Mouse (Mus musculus): Measurements from ENCODE around the gene Dnajc16. TPM values are rescaled to one million over a fixed set of nuclear protein-coding genes. Genes with fewer than 3 reads are reported as not detected.

Gene Dnajc16
- total RNA-seq (2015; ENCODE audit: low replicate concordance) (16.2 and 25.2 TPM in 2 replicates), total RNA-seq (2017; ENCODE audit: low replicate concordance) (11.3 and 15.1 TPM in 2 replicates)

GRCm38 (mm10) chr4:141790524-141790990 is at the start of gene Dnajc16:
Dnajc16 (minus strand) TSS chr4:141790931.
- peak; percentile 74 for ATAC-seq (replicated peaks; ENCODE audit: low FRiP score, poor library complexity, severe bottlenecking)

GRCm38 (mm10) chr4:141834536-141835095 is 43.9 kb upstream of the Dnajc16 start:
- ATAC-seq (replicated peaks; ENCODE audit: low FRiP score, poor library complexity, severe bottlenecking): no peak

- no peak for ATAC-seq (replicated peaks; ENCODE audit: low FRiP score, poor library complexity, severe bottlenecking)
Observed at GRCm38 (mm10) chr4:141833911-141834310, 43.2 kb upstream of the Dnajc16 start.

- ATAC-seq (replicated peaks; ENCODE audit: low FRiP score, poor library complexity, severe bottlenecking): no peak
Observed at GRCm38 (mm10) chr4:141831361-141831760, 40.6 kb upstream of the Dnajc16 start.

GRCm38 (mm10) chr4:141830381-141830780 is 39.6 kb upstream of the Dnajc16 start:
- no peak for ATAC-seq (replicated peaks; ENCODE audit: low FRiP score, poor library complexity, severe bottlenecking)

GRCm38 (mm10) chr4:141828177-141828576 is 37.4 kb upstream of the Dnajc16 start:
- no peak for ATAC-seq (replicated peaks; ENCODE audit: low FRiP score, poor library complexity, severe bottlenecking)

- ATAC-seq (replicated peaks; ENCODE audit: low FRiP score, poor library complexity, severe bottlenecking): no peak
Observed at GRCm38 (mm10) chr4:141827401-141827800, 36.7 kb upstream of the Dnajc16 start.

GRCm38 (mm10) chr4:141826060-141826459 is 35.3 kb upstream of the Dnajc16 start, which contains the start of gene Cela2a:
Cela2a (minus strand) TSS chr4:141826160.
- ATAC-seq (replicated peaks; ENCODE audit: low FRiP score, poor library complexity, severe bottlenecking): no peak

- ATAC-seq (replicated peaks; ENCODE audit: low FRiP score, poor library complexity, severe bottlenecking): peak; percentile 70
Observed at GRCm38 (mm10) chr4:141822979-141823378, 32.2 kb upstream of the Dnajc16 start.

- no peak for ATAC-seq (replicated peaks; ENCODE audit: low FRiP score, poor library complexity, severe bottlenecking)
Observed at GRCm38 (mm10) chr4:141822089-141822488, 31.4 kb upstream of the Dnajc16 start.

- no peak for ATAC-seq (replicated peaks; ENCODE audit: low FRiP score, poor library complexity, severe bottlenecking)
Observed at GRCm38 (mm10) chr4:141821178-141821577, 30.4 kb upstream of the Dnajc16 start.

GRCm38 (mm10) chr4:141819316-141819715 is 28.6 kb upstream of the Dnajc16 start:
- ATAC-seq (replicated peaks; ENCODE audit: low FRiP score, poor library complexity, severe bottlenecking): no peak

GRCm38 (mm10) chr4:141818861-141819260 is 28.1 kb upstream of the Dnajc16 start:
- ATAC-seq (replicated peaks; ENCODE audit: low FRiP score, poor library complexity, severe bottlenecking): no peak

GRCm38 (mm10) chr4:141817706-141818105 is 27.0 kb upstream of the Dnajc16 start:
- ATAC-seq (replicated peaks; ENCODE audit: low FRiP score, poor library complexity, severe bottlenecking): no peak

- no peak for ATAC-seq (replicated peaks; ENCODE audit: low FRiP score, poor library complexity, severe bottlenecking)
Observed at GRCm38 (mm10) chr4:141816776-141817655, 26.3 kb upstream of the Dnajc16 start.

GRCm38 (mm10) chr4:141816267-141816666 is 25.5 kb upstream of the Dnajc16 start:
- ATAC-seq (replicated peaks; ENCODE audit: low FRiP score, poor library complexity, severe bottlenecking): no peak

- ATAC-seq (replicated peaks; ENCODE audit: low FRiP score, poor library complexity, severe bottlenecking): no peak
Observed at GRCm38 (mm10) chr4:141811375-141811774, 20.6 kb upstream of the Dnajc16 start.

- no peak for ATAC-seq (replicated peaks; ENCODE audit: low FRiP score, poor library complexity, severe bottlenecking)
Observed at GRCm38 (mm10) chr4:141810975-141811374, 20.2 kb upstream of the Dnajc16 start.

GRCm38 (mm10) chr4:141809850-141810464 is 19.2 kb upstream of the Dnajc16 start:
- peak; percentile 62 for ATAC-seq (replicated peaks; ENCODE audit: low FRiP score, poor library complexity, severe bottlenecking)

- no peak for ATAC-seq (replicated peaks; ENCODE audit: low FRiP score, poor library complexity, severe bottlenecking)
Observed at GRCm38 (mm10) chr4:141805886-141806285, 15.2 kb upstream of the Dnajc16 start.
